In the genomic region with DNA sequence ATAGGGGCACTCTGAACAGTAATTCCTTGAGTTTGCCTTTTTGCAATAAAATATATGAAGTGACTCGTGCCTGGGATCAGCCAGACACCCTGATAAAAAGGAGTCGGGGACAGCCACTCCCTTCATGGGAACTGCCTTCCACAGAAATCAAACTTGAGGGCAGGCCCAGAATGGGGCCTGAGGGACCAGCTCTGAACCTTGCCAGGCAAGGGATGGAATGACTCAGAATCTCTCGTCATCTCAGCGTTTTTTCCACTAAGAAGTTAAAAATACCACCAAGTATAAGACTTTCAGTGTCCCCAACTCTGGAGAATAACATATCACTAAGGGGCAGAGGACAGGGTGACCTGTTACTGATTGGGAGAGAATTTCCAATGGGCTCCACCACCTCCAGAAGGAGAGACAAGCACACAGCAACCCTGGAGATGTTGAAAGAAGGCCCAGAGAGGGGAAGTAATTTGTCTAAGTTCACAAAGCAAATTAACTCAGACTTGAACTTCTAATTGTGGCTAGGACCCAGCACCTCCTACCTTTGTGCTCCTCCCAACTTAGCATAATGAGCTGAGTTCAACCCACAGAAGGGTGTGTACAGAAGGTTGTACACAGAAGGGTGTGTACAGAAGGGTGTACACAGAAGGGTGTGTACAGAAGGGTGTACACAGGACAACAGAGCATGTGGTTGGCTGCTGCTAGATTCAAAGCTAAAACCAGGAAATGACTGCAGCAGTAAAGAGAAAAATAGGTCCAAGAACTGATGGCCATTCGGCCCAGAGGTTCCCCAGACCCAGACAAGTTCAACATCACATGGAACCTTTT, we compare ENCODE assay signal across 1 mouse cellular context.
TF ChIP-seq lines count a peak whose summit lies in the region.

No protein-coding gene starts in this region.

TF ChIP-seq in CH12.LX, 34 proteins besides CTCF, POLR2A, EP300 and RAD21 (continued from another document):
- TF ChIP-seq BHLHE40 (IDR thresholded peaks at IDR 0.05; ENCODE audit: low read depth, low read length), result peak; percentile 75
- TF ChIP-seq NELFE (IDR thresholded peaks at IDR 0.05; ENCODE audit: low read depth, low read length), result no peak
- no peak for TF ChIP-seq USF1 (IDR thresholded peaks at IDR 0.05; ENCODE audit: low read depth, low read length)
- no peak for TF ChIP-seq ZC3H11A (IDR thresholded peaks at IDR 0.05; ENCODE audit: low read depth, low read length)
- no peak for TF ChIP-seq ZKSCAN1 (IDR thresholded peaks at IDR 0.05; ENCODE audit: borderline replicate concordance, low read depth, low read length)
- TF ChIP-seq MXI1 (IDR thresholded peaks at IDR 0.05; ENCODE audit: low read depth, low read length), result no peak
- no peak for TF ChIP-seq HCFC1 (IDR thresholded peaks at IDR 0.05; ENCODE audit: low read depth, low read length)
- peak; percentile 97 for TF ChIP-seq IRF4 (IDR thresholded peaks at IDR 0.05; ENCODE audit: low read depth, low read length)
- no peak for TF ChIP-seq USF2 (conservative IDR thresholded peaks at IDR 0.05; ENCODE audit: low read depth, low read length)
- TF ChIP-seq CHD1 (IDR thresholded peaks at IDR 0.05; ENCODE audit: low read depth, low read length), result no peak
- no peak for TF ChIP-seq POLR2AphosphoS2 (IDR thresholded peaks at IDR 0.05; ENCODE audit: low read depth, low read length)
- TF ChIP-seq JUND (conservative IDR thresholded peaks at IDR 0.05; ENCODE audit: low read depth, low read length), result peak; percentile 96
- TF ChIP-seq MEF2A (IDR thresholded peaks at IDR 0.05; ENCODE audit: borderline replicate concordance, low read depth, low read length), result peak; percentile 97
- TF ChIP-seq ETS1 (conservative IDR thresholded peaks at IDR 0.05; ENCODE audit: low read depth, low read length), result peak; percentile 87
- no peak for TF ChIP-seq E2F4 (IDR thresholded peaks at IDR 0.05; ENCODE audit: insufficient replicate concordance, low read depth, low read length)
- peak; percentile 62 for TF ChIP-seq ELF1 (IDR thresholded peaks at IDR 0.05; ENCODE audit: low read depth, low read length)
- peak; percentile 53; the same call in 1 of the 2 replicates for TF ChIP-seq CHD2 (IDR thresholded peaks at IDR 0.05; ENCODE audit: low read length)
- peak; percentile 53 for TF ChIP-seq ZNF384 (IDR thresholded peaks at IDR 0.05; ENCODE audit: low read depth, low read length)
- no peak for TF ChIP-seq RCOR1 (conservative IDR thresholded peaks at IDR 0.05; ENCODE audit: low read depth, low read length)
